Mouse (Mus musculus): ENCODE data around the gene Exosc7. TPM values are rescaled to one million over a fixed set of nuclear protein-coding genes. Genes with fewer than 3 reads are reported as not detected.

Gene Exosc7
- polyA plus RNA-seq, 1 experiment = 20.3 TPM

DNA sequence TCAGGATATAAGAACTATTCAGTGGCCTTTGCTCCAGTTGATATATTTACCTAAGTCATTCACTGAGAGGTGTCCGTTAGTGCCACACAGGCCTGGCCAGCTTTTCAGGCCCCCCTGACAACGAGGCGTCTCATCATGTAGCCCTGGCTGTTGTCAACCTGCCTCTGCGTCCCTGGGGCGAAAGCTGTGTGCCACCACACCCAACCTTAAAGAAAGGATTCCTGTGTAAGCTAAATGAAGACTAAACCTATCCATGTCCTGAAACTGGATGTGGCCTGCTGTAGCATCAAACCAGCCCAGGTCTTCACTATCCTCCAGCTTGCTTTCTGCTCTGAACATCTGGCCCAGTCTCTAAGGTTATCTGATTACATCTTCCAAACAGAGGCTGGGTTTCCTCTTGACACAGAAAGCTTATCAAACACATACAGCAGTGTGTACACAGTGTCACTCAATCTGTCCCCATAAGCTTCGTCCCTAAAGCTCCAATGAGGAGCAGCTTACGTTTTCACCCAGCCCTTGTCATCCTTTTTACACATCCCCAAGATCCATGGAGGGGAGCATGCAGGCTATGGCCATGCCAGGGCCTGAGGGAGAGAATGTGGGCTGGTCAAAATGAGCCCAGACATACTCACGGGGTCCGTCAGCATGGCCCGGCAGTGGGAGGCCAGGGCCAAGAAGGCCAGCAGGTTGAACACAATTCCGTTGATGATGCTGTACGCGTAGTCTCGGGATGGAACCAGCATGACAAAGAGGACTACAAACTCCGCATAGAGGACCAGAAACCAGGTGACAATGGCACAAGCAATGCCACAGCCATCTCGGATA is 13.2 kb upstream of the Exosc7 start:
- Histone ChIP-seq H3K27ac (ENCODE audit: control insufficient read depth, insufficient read depth, low read depth, low read length) (no peak overlapping the region), H3K4me3 (ENCODE audit: control insufficient read depth, low read depth, low read length) (no peak overlapping the region), H3K36me3 (ENCODE audit: control insufficient read depth, insufficient read depth, low read length) (peaks cover 1% of the 10 kb centered on the region; the same call in 1 of the 2 replicates), H3K27me3 (ENCODE audit: control insufficient read depth, insufficient read depth, low read length) (no peaks in the 10 kb centered on the region), H3K4me1 (ENCODE audit: control insufficient read depth, insufficient read depth, low read length) (no peaks in the 10 kb centered on the region)
- TF ChIP-seq CTCF (IDR thresholded peaks at IDR 0.05; ENCODE audit: control insufficient read depth, insufficient read depth, insufficient replicate concordance, low read depth, low read length) = no peak
- TF ChIP-seq POLR2A (IDR thresholded peaks at IDR 0.05; ENCODE audit: control insufficient read depth, low read depth, low read length) = no peak

DNA sequence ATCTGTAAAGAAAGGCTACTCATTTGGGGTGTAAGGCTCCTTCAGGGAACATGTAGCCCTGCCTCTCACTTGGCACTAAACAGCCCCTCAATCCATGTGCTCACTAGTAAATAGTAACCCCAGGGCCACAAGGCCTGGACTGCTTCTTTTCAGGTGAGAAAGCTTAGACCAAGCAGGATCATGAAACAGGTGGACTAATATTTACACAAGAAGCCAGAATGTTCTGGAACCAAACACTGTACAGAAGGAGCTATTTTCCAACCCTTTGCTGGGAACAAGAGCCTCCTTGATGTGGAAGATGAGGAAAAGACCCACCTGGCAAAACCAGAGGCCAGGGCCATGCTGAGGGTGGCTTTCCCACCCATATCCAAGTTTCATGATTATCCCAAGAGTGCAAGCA is 9.6 kb upstream of the Exosc7 start:
- 0 out of 2 replicates have a peak, but pooled peaks cover 1% of the 10 kb centered on the region for H3K36me3 ChIP-seq (ENCODE audit: control insufficient read depth, insufficient read depth, low read length)

GRCm38 (mm10) chr9:123104362-123104761 is 8.7 kb upstream of the Exosc7 start:
- H3K27ac ChIP-seq (ENCODE audit: control insufficient read depth, insufficient read depth, low read depth, low read length) = no peak overlapping the region
- TF ChIP-seq POLR2A (IDR thresholded peaks at IDR 0.05; ENCODE audit: control insufficient read depth, low read depth, low read length) (no peak), CTCF (IDR thresholded peaks at IDR 0.05; ENCODE audit: control insufficient read depth, insufficient read depth, insufficient replicate concordance, low read depth, low read length) (no peak)
- H3K4me3 ChIP-seq (ENCODE audit: control insufficient read depth, low read depth, low read length) = no peak overlapping the region
- H3K27me3 ChIP-seq (ENCODE audit: control insufficient read depth, insufficient read depth, low read length) = no peaks in the 10 kb centered on the region
- H3K4me1 ChIP-seq (ENCODE audit: control insufficient read depth, insufficient read depth, low read length) = no peaks in the 10 kb centered on the region
- no peaks in the 10 kb centered on the region for H3K36me3 ChIP-seq (ENCODE audit: control insufficient read depth, insufficient read depth, low read length)

More for the DNA sequence above, 9.6 kb upstream of the Exosc7 start:
- no peaks in the 10 kb centered on the region for H3K4me1 ChIP-seq (ENCODE audit: control insufficient read depth, insufficient read depth, low read length)
- TF ChIP-seq CTCF (IDR thresholded peaks at IDR 0.05; ENCODE audit: control insufficient read depth, insufficient read depth, insufficient replicate concordance, low read depth, low read length) (no peak), POLR2A (IDR thresholded peaks at IDR 0.05; ENCODE audit: control insufficient read depth, low read depth, low read length) (no peak)
- H3K27ac ChIP-seq (ENCODE audit: control insufficient read depth, insufficient read depth, low read depth, low read length) = no peak overlapping the region
- no peaks in the 10 kb centered on the region for H3K27me3 ChIP-seq (ENCODE audit: control insufficient read depth, insufficient read depth, low read length)
- H3K4me3 ChIP-seq (ENCODE audit: control insufficient read depth, low read depth, low read length) = no peak overlapping the region

- no peak for TF ChIP-seq POLR2A (IDR thresholded peaks at IDR 0.05; ENCODE audit: control insufficient read depth, low read depth, low read length)
- TF ChIP-seq CTCF (IDR thresholded peaks at IDR 0.05; ENCODE audit: control insufficient read depth, insufficient read depth, insufficient replicate concordance, low read depth, low read length) = no peak
- Histone ChIP-seq H3K36me3 (ENCODE audit: control insufficient read depth, insufficient read depth, low read length) (no peaks in the 10 kb centered on the region), H3K27me3 (ENCODE audit: control insufficient read depth, insufficient read depth, low read length) (no peaks in the 10 kb centered on the region), H3K4me3 (ENCODE audit: control insufficient read depth, low read depth, low read length) (no peak overlapping the region), H3K27ac (ENCODE audit: control insufficient read depth, insufficient read depth, low read depth, low read length) (no peak overlapping the region), H3K4me1 (ENCODE audit: control insufficient read depth, insufficient read depth, low read length) (peaks cover 3% of the 10 kb centered on the region)
Measured at GRCm38 (mm10) chr9:123107186-123107585, 5.8 kb upstream of the Exosc7 start.

DNA sequence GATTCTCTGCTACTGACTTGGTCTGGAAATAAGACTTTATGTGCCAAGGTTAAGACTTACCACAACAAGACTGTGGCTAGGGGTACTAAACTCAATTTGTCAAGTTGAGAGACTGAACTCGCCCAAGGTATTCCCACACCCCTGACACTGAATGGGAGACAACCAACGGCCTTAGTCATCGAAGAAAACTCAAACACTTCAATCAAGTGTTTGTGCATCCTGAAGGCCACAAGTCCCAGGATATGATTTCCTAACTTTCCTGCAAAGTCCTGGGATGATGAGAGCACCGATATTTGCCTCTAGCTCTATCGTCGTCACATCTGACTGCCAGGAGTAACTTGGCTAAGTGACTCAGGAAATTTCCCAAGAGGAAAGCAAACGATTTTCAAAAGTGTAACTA is 3.8 kb upstream of the Exosc7 start:
- Histone ChIP-seq H3K27ac (ENCODE audit: control insufficient read depth, insufficient read depth, low read depth, low read length) (no peak overlapping the region), H3K4me1 (ENCODE audit: control insufficient read depth, insufficient read depth, low read length) (peaks cover 3% of the 10 kb centered on the region), H3K4me3 (ENCODE audit: control insufficient read depth, low read depth, low read length) (no peak overlapping the region), H3K27me3 (ENCODE audit: control insufficient read depth, insufficient read depth, low read length) (no peaks in the 10 kb centered on the region), H3K36me3 (ENCODE audit: control insufficient read depth, insufficient read depth, low read length) (no peaks in the 10 kb centered on the region)
- TF ChIP-seq CTCF (IDR thresholded peaks at IDR 0.05; ENCODE audit: control insufficient read depth, insufficient read depth, insufficient replicate concordance, low read depth, low read length) = no peak
- no peak for TF ChIP-seq POLR2A (IDR thresholded peaks at IDR 0.05; ENCODE audit: control insufficient read depth, low read depth, low read length)

DNA sequence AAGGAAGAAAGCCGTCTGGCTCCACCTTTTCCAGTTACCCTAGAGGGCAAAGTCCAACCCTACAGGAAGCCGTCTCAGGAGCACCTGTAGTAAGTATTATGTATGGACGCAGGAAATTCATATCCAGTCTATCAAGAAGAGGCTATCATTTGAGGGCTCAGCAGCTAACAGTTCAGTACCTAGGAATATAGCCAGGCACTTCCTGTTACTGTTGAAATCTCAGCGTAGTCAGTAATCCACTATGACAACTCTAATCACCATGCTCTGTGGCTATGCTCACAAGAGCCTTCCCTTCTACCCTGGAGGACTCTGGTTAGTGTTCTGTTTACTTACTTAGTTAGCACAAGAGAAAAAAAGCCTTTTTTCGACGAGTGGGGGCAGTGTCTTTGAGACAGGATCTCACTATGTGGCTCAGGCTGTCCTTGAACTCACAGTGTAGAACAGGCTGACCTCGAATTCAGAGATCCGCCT is 1.2 kb upstream of the Exosc7 start:
- H3K36me3 ChIP-seq (ENCODE audit: control insufficient read depth, insufficient read depth, low read length) = no peaks in the 10 kb centered on the region
- no peak for TF ChIP-seq CTCF (IDR thresholded peaks at IDR 0.05; ENCODE audit: control insufficient read depth, insufficient read depth, insufficient replicate concordance, low read depth, low read length)
- no peak for TF ChIP-seq POLR2A (IDR thresholded peaks at IDR 0.05; ENCODE audit: control insufficient read depth, low read depth, low read length)
- H3K4me3 ChIP-seq (ENCODE audit: control insufficient read depth, low read depth, low read length) = no peak overlapping the region
- H3K27ac ChIP-seq (ENCODE audit: control insufficient read depth, insufficient read depth, low read depth, low read length) = no peak overlapping the region
- H3K27me3 ChIP-seq (ENCODE audit: control insufficient read depth, insufficient read depth, low read length) = no peaks in the 10 kb centered on the region
- peaks cover 3% of the 10 kb centered on the region for H3K4me1 ChIP-seq (ENCODE audit: control insufficient read depth, insufficient read depth, low read length)

GRCm38 (mm10) chr9:123113931-123114330 is 916 bp downstream of the Exosc7 start:
- Histone ChIP-seq H3K4me3 (ENCODE audit: control insufficient read depth, low read depth, low read length) (no peak overlapping the region), H3K36me3 (ENCODE audit: control insufficient read depth, insufficient read depth, low read length) (no peaks in the 10 kb centered on the region), H3K27me3 (ENCODE audit: control insufficient read depth, insufficient read depth, low read length) (no peaks in the 10 kb centered on the region), H3K27ac (ENCODE audit: control insufficient read depth, insufficient read depth, low read depth, low read length) (no peak overlapping the region), H3K4me1 (ENCODE audit: control insufficient read depth, insufficient read depth, low read length) (peaks cover 3% of the 10 kb centered on the region)
- TF ChIP-seq POLR2A (IDR thresholded peaks at IDR 0.05; ENCODE audit: control insufficient read depth, low read depth, low read length) (no peak), CTCF (IDR thresholded peaks at IDR 0.05; ENCODE audit: control insufficient read depth, insufficient read depth, insufficient replicate concordance, low read depth, low read length) (no peak)
